ENCODE assay signal across 26 mouse cellular contexts in genomic region chr10:60357901-60358300, GRCm38 (mm10). TPM values are rescaled to one million over a fixed set of nuclear protein-coding genes. Genes with fewer than 3 reads are reported as not detected.
DNase-seq lines count a peak whose midpoint lies in the region; ATAC-seq and TF ChIP-seq lines count a peak whose summit lies in the region.
"Had no signal": no experiment of that assay in that cellular context is flagged by ENCODE, and none has a peak within 500 bp of the region (broad histone marks: within the 10 kb centered on the region; RNA-seq: fewer than 3 reads in every experiment).

No protein-coding gene starts in this region.

- no peaks in the 10 kb centered on the region for H3K9me3 ChIP-seq in hindbrain, embryonic 10.5 days
- H3K9me3 ChIP-seq in hindbrain, embryonic 14.5 days (ENCODE audit: control insufficient read depth, low read length), result no peaks in the 10 kb centered on the region
- no peaks in the 10 kb centered on the region for H3K9me3 ChIP-seq in embryonic facial prominence, embryonic 10.5 days
- H3K9me3 ChIP-seq: embryonic facial prominence, embryonic 13.5 days; embryonic facial prominence, embryonic 15.5 days; forebrain, embryonic 10.5 days; forebrain, embryonic 12.5 days; G1E had no signal

- intact Hi-C loops in gastrocnemius, adult 2 months (cut with DNase I), result no loop called here
- intact Hi-C loops in gastrocnemius, postnatal 36 days (cut with DNase I), result no loop called here

- H3K27ac ChIP-seq in gastrocnemius, adult 2 months, result peak overlapping the region; percentile 78
- peak overlapping the region; percentile 23; the same call in 1 of the 2 replicates for H3K27ac ChIP-seq in hindbrain, embryonic 10.5 days
- H3K27ac ChIP-seq in hindbrain, embryonic 14.5 days, result no peak overlapping the region
- H3K27ac ChIP-seq in embryonic facial prominence, embryonic 10.5 days (replicated peaks), result 0 out of 2 replicates have a peak overlapping the region, but pooled peaks have one; percentile 7
- H3K27ac ChIP-seq: embryonic facial prominence, embryonic 13.5 days; embryonic facial prominence, embryonic 15.5 days; forebrain, embryonic 10.5 days; forebrain, embryonic 12.5 days had no signal

- no peak overlapping the region for H3K4me3 ChIP-seq in gastrocnemius, adult 2 months
- no peak overlapping the region for H3K4me3 ChIP-seq in hindbrain, embryonic 10.5 days
- no peak overlapping the region for H3K4me3 ChIP-seq in hindbrain, embryonic 14.5 days (replicated peaks; ENCODE audit: low read length)
- no peak overlapping the region for H3K4me3 ChIP-seq in embryonic facial prominence, embryonic 10.5 days
- H3K4me3 ChIP-seq: embryonic facial prominence, embryonic 13.5 days; embryonic facial prominence, embryonic 15.5 days; erythroblast, embryonic 14.5 days; forebrain, embryonic 10.5 days; forebrain, embryonic 12.5 days had no signal

- WGBS in hindbrain, embryonic 10.5 days, result 93% methylated on average over 14 of the region's 14 CpGs
- WGBS in hindbrain, embryonic 14.5 days, result 93% methylated on average over 14 of the region's 14 CpGs
- WGBS in embryonic facial prominence, embryonic 10.5 days, result 92% methylated on average over 14 of the region's 14 CpGs

- no peak for TF ChIP-seq CTCF in gastrocnemius, adult 2 months (IDR thresholded peaks at IDR 0.05)

- no peak overlapping the region for H3K4me2 ChIP-seq in hindbrain, embryonic 14.5 days (replicated peaks)
- H3K4me2 ChIP-seq: embryonic facial prominence, embryonic 13.5 days; embryonic facial prominence, embryonic 15.5 days; forebrain, embryonic 12.5 days had no signal

- no peak overlapping the region for H3K9ac ChIP-seq in hindbrain, embryonic 14.5 days
- H3K9ac ChIP-seq: embryonic facial prominence, embryonic 13.5 days; embryonic facial prominence, embryonic 15.5 days; forebrain, embryonic 12.5 days had no signal

- no peaks in the 10 kb centered on the region for H3K36me3 ChIP-seq in hindbrain, embryonic 10.5 days
- H3K36me3 ChIP-seq in hindbrain, embryonic 14.5 days (replicated peaks; ENCODE audit: control insufficient read depth, insufficient read depth), result no peaks in the 10 kb centered on the region
- H3K36me3 ChIP-seq in embryonic facial prominence, embryonic 10.5 days (replicated peaks), result no peaks in the 10 kb centered on the region
- H3K36me3 ChIP-seq: embryonic facial prominence, embryonic 13.5 days; embryonic facial prominence, embryonic 15.5 days; forebrain, embryonic 10.5 days; forebrain, embryonic 12.5 days; G1E had no signal

- no peak for ATAC-seq in hindbrain, embryonic 14.5 days (ENCODE audit: low FRiP score)
- ATAC-seq: activated CD4-positive, CD25-positive, alpha-beta regulatory T cell, adult 4 months; CD4-positive, CD25-positive, alpha-beta regulatory T cell, adult 4 months; forebrain, embryonic 14.5 days; forebrain, embryonic 16.5 days; Patski had no signal

- DNase-seq in gastrocnemius, adult 2 months, result no peak
- DNase-seq in gastrocnemius, postnatal 36 days, result no peak
- no peak for DNase-seq in hindbrain, embryonic 10.5 days (ENCODE audit: low spot score)
- DNase-seq in hindbrain, embryonic 14.5 days (ENCODE audit: low spot score), result no peak
- no peak for DNase-seq in embryonic facial prominence, embryonic 10.5 days (ENCODE audit: low spot score)
- DNase-seq: adrenal gland, adult 8-10 months; B cell, adult 2 months; cerebellum, adult 11-12 months; cerebellum, adult 2 months; cerebellum, adult 9-10 months; cerebellum, postnatal 25 days had no signal

- peaks cover 42% of the 10 kb centered on the region for H3K4me1 ChIP-seq in hindbrain, embryonic 10.5 days (replicated peaks)
- H3K4me1 ChIP-seq in hindbrain, embryonic 14.5 days (replicated peaks; ENCODE audit: control insufficient read depth, insufficient read depth, low read length), result no peaks in the 10 kb centered on the region
- peaks cover 55% of the 10 kb centered on the region for H3K4me1 ChIP-seq in embryonic facial prominence, embryonic 10.5 days
- H3K4me1 ChIP-seq: forebrain, embryonic 12.5 days had no signal

- H3K27me3 ChIP-seq in hindbrain, embryonic 10.5 days (ENCODE audit: insufficient read depth, poor library complexity, severe bottlenecking), result no peaks in the 10 kb centered on the region
- H3K27me3 ChIP-seq in hindbrain, embryonic 14.5 days (ENCODE audit: control insufficient read depth, insufficient read depth, low read length), result no peaks in the 10 kb centered on the region
- H3K27me3 ChIP-seq in embryonic facial prominence, embryonic 10.5 days (replicated peaks; ENCODE audit: low read depth, poor library complexity, severe bottlenecking), result no peaks in the 10 kb centered on the region
- H3K27me3 ChIP-seq: CH12.LX; embryonic facial prominence, embryonic 13.5 days; embryonic facial prominence, embryonic 15.5 days; forebrain, embryonic 12.5 days; Patski had no signal

RNA-seq across cellular contexts. Expression of gene Vsir, which starts 11.2 kb away (rescaled TPM):
- 1 to 10 TPM; 6.2 to 6.4 TPM for total RNA-seq in gastrocnemius, adult 2 months (2021)
- total RNA-seq in gastrocnemius, postnatal 36 days (2021), result 1 to 10 TPM; 5.6 to 8.2 TPM
- polyA plus RNA-seq in hindbrain, embryonic 10.5 days (2016; fragmentation: Nextera tagmentation; extraction: Ambion mirVana), result 1.8 and 2.0 TPM in 2 replicates
- polyA plus RNA-seq in hindbrain, embryonic 14.5 days (2014; fragmentation: Nextera tagmentation; extraction: Ambion mirVana), result 2.5 and 2.7 TPM in 2 replicates
- polyA plus RNA-seq in embryonic facial prominence, embryonic 10.5 days (2016; fragmentation: Nextera tagmentation; extraction: Ambion mirVana), result 2.3 and 2.6 TPM in 2 replicates

RNA-seq across cellular contexts. Expression of gene Gm17455, which starts 41.6 kb away (rescaled TPM):
- under 1 TPM in 1 of 2 experiments, not detected in 1; 0.31 TPM for total RNA-seq in gastrocnemius, adult 2 months (2021)
- not detected for total RNA-seq in gastrocnemius, postnatal 36 days (2021)
- polyA plus RNA-seq in hindbrain, embryonic 10.5 days (2016; fragmentation: Nextera tagmentation; extraction: Ambion mirVana), result 6.5 and 10.1 TPM in 2 replicates
- polyA plus RNA-seq in hindbrain, embryonic 14.5 days (2014; fragmentation: Nextera tagmentation; extraction: Ambion mirVana), result 9.7 and 18.2 TPM in 2 replicates
- polyA plus RNA-seq in embryonic facial prominence, embryonic 10.5 days (2016; fragmentation: Nextera tagmentation; extraction: Ambion mirVana), result 0.96 and 2.6 TPM in 2 replicates
- total RNA-seq: adrenal gland, adult 18-20 months; adrenal gland, adult 8-10 months; adrenal gland, postnatal 14 days; adrenal gland, postnatal 36 days; CH12.LX; G1E had no signal
- polyA plus RNA-seq: erythroblast, embryonic 14.5 days; G1E; Patski had no signal
